Mouse (Mus musculus) heart, embryonic 15.5 days (tissue): ENCODE results near the gene Ctps2. TPM values are rescaled to one million over a fixed set of nuclear protein-coding genes. Genes with fewer than 3 reads are reported as not detected.

Experiments used
- ATAC-seq: fragments of 200-750 bp; cut with Nextera tagmentation; replicated peaks from 2 replicates; pipeline ENCODE4 v1.8.0; 2017; ENCODE audit warnings: low read depth, moderate TSS enrichment; ENCODE audit not compliant: insufficient number of reproducible peaks, insufficient read depth, low FRiP score
- H3K27ac ChIP-seq: fragments of 300-500 bp; sonication (generic); 2 replicates; pipeline ENCODE4 v1.5.1; 2015; ENCODE audit warnings: mild to moderate bottlenecking, inconsistent platforms
- H3K27me3 ChIP-seq: fragments of 300-500 bp; sonication (generic); 2 replicates; pipeline ENCODE4 v1.6.1; 2015; ENCODE audit warnings: inconsistent platforms
- H3K36me3 ChIP-seq: fragments of 300-500 bp; sonication (generic); 2 replicates; pipeline ENCODE4 v1.6.1; 2015; ENCODE audit warnings: mild to moderate bottlenecking, inconsistent platforms
- H3K4me1 ChIP-seq: fragments of 300-500 bp; sonication (generic); replicated peaks from 2 replicates; pipeline ENCODE4 v1.6.1; 2015; ENCODE audit warnings: inconsistent platforms
- H3K4me2 ChIP-seq: fragments of 300-500 bp; sonication (generic); 2 replicates; pipeline ENCODE4 v1.6.1; 2015; ENCODE audit warnings: inconsistent platforms, mild to moderate bottlenecking, moderate library complexity
- H3K4me3 ChIP-seq: fragments of 300-500 bp; sonication (generic); 2 replicates; pipeline ENCODE4 v1.5.1; 2015; ENCODE audit warnings: mild to moderate bottlenecking, inconsistent platforms
- H3K9ac ChIP-seq: fragments of 300-500 bp; sonication (generic); 2 replicates; pipeline ENCODE4 v1.6.1; 2015; ENCODE audit warnings: mild to moderate bottlenecking, inconsistent platforms
- H3K9me3 ChIP-seq: fragments of 300-500 bp; sonication (generic); replicated peaks from 2 replicates; pipeline ENCODE4 v1.6.1; 2016; ENCODE audit warnings: inconsistent platforms
- WGBS: fragments of 180-500 bp; shearing (Covaris S2); methylation state at CpG from one replicate; pipeline ENCODE4 v1.1.7; 2015; ENCODE audit warnings: mixed read lengths; 5-methylcytosine and 5-hydroxymethylcytosine counted together
- microRNA counts: library from miRNA; unstranded; fragments of <30 nt; microRNA quantifications from one replicate; lab custom pipeline; 2016
- microRNA-seq: library from miRNA; unstranded; fragments of <30 nt; microRNA quantifications from one replicate; pipeline ENCODE4, GENCODE M21; 2016
- polyA plus RNA-seq: library from polyadenylated mRNA; unstranded; fragments of >200 nt; fragmentation: Nextera tagmentation; extraction: Ambion mirVana; gene quantifications from 2 replicates; pipeline ENCODE4 v1.2.1, GENCODE M21; 2015

The Ctps2 gene
- polyA plus RNA-seq, 1 experiment from 2014 or later = 50.9 TPM

- Histone ChIP-seq H3K27ac (no peak overlapping the region), H3K4me1 (no peaks in the 10 kb centered on the region), H3K9me3 (no peaks in the 10 kb centered on the region), H3K27me3 (no peaks in the 10 kb centered on the region), H3K36me3 (no peaks in the 10 kb centered on the region), H3K9ac (no peak overlapping the region), H3K4me2 (no peak overlapping the region), H3K4me3 (no peak overlapping the region)
- no peak for ATAC-seq
- WGBS = 75% methylated on average over 4 of the region's 4 CpGs
These were observed 90.4 kb downstream of the Ctps2 start for GRCm38 (mm10) chrX:162991396-162991795.

GRCm38 (mm10) chrX:162992121-162992520 lies 91.1 kb downstream of the Ctps2 start:
- H3K9me3 ChIP-seq = no peaks in the 10 kb centered on the region
- H3K4me1 ChIP-seq = no peaks in the 10 kb centered on the region
- no peak overlapping the region for H3K4me2 ChIP-seq
- ATAC-seq = no peak
- H3K27me3 ChIP-seq = no peaks in the 10 kb centered on the region
- H3K9ac ChIP-seq = no peak overlapping the region
- H3K4me3 ChIP-seq = no peak overlapping the region
- no peaks in the 10 kb centered on the region for H3K36me3 ChIP-seq
- WGBS = 68% methylated on average over 3 of the region's 3 CpGs
- H3K27ac ChIP-seq = no peak overlapping the region

- no peaks in the 10 kb centered on the region for H3K9me3 ChIP-seq
- no peak overlapping the region for H3K4me2 ChIP-seq
These were observed 126.8 kb downstream of the Ctps2 start for GRCm38 (mm10) chrX:163027864-163028263.

GRCm38 (mm10) chrX:163038767-163039166 lies 137.7 kb downstream of the Ctps2 start:
- no peak overlapping the region for H3K4me2 ChIP-seq
- H3K27me3 ChIP-seq = no peaks in the 10 kb centered on the region
- H3K27ac ChIP-seq = no peak overlapping the region
- ATAC-seq = no peak
- no peaks in the 10 kb centered on the region for H3K9me3 ChIP-seq
- H3K4me3 ChIP-seq = no peak overlapping the region
- no peaks in the 10 kb centered on the region for H3K36me3 ChIP-seq
- WGBS = 61% methylated on average over 3 of the region's 3 CpGs
- no peaks in the 10 kb centered on the region for H3K4me1 ChIP-seq
- no peak overlapping the region for H3K9ac ChIP-seq

More at GRCm38 (mm10) chrX:163027864-163028263, 126.8 kb downstream of the Ctps2 start:
- Histone ChIP-seq H3K27ac (no peak overlapping the region), H3K36me3 (0 out of 2 replicates have a peak, but pooled peaks cover 5% of the 10 kb centered on the region), H3K27me3 (no peaks in the 10 kb centered on the region), H3K4me1 (no peaks in the 10 kb centered on the region), H3K4me3 (no peak overlapping the region), H3K9ac (no peak overlapping the region)
- ATAC-seq = no peak

- H3K4me2 ChIP-seq = no peak overlapping the region
- no peak for ATAC-seq
These were observed 141.7 kb downstream of the Ctps2 start for GRCm38 (mm10) chrX:163042771-163043170.

GRCm38 (mm10) chrX:163063936-163064335 lies 162.9 kb downstream of the Ctps2 start:
- Histone ChIP-seq H3K27ac (no peak overlapping the region), H3K27me3 (no peaks in the 10 kb centered on the region), H3K4me1 (no peaks in the 10 kb centered on the region), H3K36me3 (no peaks in the 10 kb centered on the region), H3K4me2 (no peak overlapping the region), H3K9me3 (no peaks in the 10 kb centered on the region), H3K9ac (no peak overlapping the region), H3K4me3 (no peak overlapping the region)
- WGBS = 47% methylated on average over 1 of the region's 1 CpGs
- ATAC-seq = no peak

More at GRCm38 (mm10) chrX:163042771-163043170, 141.7 kb downstream of the Ctps2 start:
- Histone ChIP-seq H3K27me3 (no peaks in the 10 kb centered on the region), H3K9me3 (no peaks in the 10 kb centered on the region), H3K27ac (no peak overlapping the region), H3K36me3 (no peaks in the 10 kb centered on the region), H3K4me3 (no peak overlapping the region), H3K9ac (no peak overlapping the region), H3K4me1 (no peaks in the 10 kb centered on the region)
- 93% methylated on average over 1 of the region's 1 CpGs for WGBS

MicroRNAs encoded within 50 kb of the gene (microRNA counts, 519-probe panel; counts per million panel counts)
- microRNA mmu-miR-3473 (lab: Ali Mortazavi, UCI) = 2,388 counts per million, percentile 45 among the panel's probes with 10 or more counts

Small RNA genes within 50 kb of the gene (microRNA-seq; reads per million reads assigned to microRNA genes)
- not detected for gene Mir3473a

Other genes starting within 250 kb of the Ctps2 start
- gene Rbbp7, start 140.8 kb upstream of the Ctps2 start, polyA plus RNA-seq = 408 and 421 TPM in 2 replicates
- gene Txlng, start 71.8 kb upstream of the Ctps2 start, polyA plus RNA-seq = 9.0 and 9.9 TPM in 2 replicates
- gene Syap1, start 12.8 kb upstream of the Ctps2 start, polyA plus RNA-seq = 25.8 and 25.9 TPM in 2 replicates
- gene S100g, start 63.4 kb downstream of the Ctps2 start, polyA plus RNA-seq = 0.33 TPM in 1 of 2 replicates, not detected in the other